In genomic region chr11:95462168-95462567, GRCm38 (mm10) we compare ENCODE assay signal across 35 mouse cellular contexts. TPM values are rescaled to one million over a fixed set of nuclear protein-coding genes. Genes with fewer than 3 reads are reported as not detected.
"Had no signal": no experiment of that assay in that cellular context is flagged by ENCODE, and none has a peak within 500 bp of the region (broad histone marks: within the 10 kb centered on the region; RNA-seq: fewer than 3 reads in every experiment).

No protein-coding gene starts in this region.

- H3K4me3 ChIP-seq: left cerebral cortex, adult 2 months; limb, embryonic 10.5 days; limb, embryonic 12.5 days; limb, embryonic 13.5 days; limb, embryonic 15.5 days; liver, embryonic 13.5 days; liver, embryonic 15.5 days; lung, embryonic 15.5 days; megakaryocyte, embryonic 14.5 days; midbrain, embryonic 10.5 days; midbrain, embryonic 12.5 days; midbrain, embryonic 13.5 days; midbrain, embryonic 15.5 days; myocyte; neural tube, embryonic 12.5 days had no signal

- H3K27me3 ChIP-seq: limb, embryonic 12.5 days; limb, embryonic 13.5 days; limb, embryonic 15.5 days; liver, embryonic 13.5 days; liver, embryonic 15.5 days; lung, embryonic 15.5 days; megakaryocyte, embryonic 14.5 days; midbrain, embryonic 12.5 days; midbrain, embryonic 13.5 days; midbrain, embryonic 15.5 days; neural tube, embryonic 12.5 days had no signal

- H3K4me2 ChIP-seq: limb, embryonic 12.5 days; limb, embryonic 13.5 days; limb, embryonic 15.5 days; liver, embryonic 13.5 days; liver, embryonic 15.5 days; lung, embryonic 14.5 days; lung, embryonic 15.5 days; midbrain, embryonic 11.5 days; midbrain, embryonic 12.5 days; midbrain, embryonic 13.5 days; midbrain, embryonic 15.5 days; neural tube, embryonic 12.5 days had no signal

- ATAC-seq: lung, postnatal 0 days; midbrain, embryonic 13.5 days; midbrain, embryonic 15.5 days; midbrain, embryonic 16.5 days had no signal

- H3K9ac ChIP-seq: limb, embryonic 12.5 days; limb, embryonic 13.5 days; limb, embryonic 15.5 days; liver, embryonic 13.5 days; liver, embryonic 14.5 days; liver, embryonic 15.5 days; lung, embryonic 14.5 days; lung, embryonic 15.5 days; midbrain, embryonic 12.5 days; midbrain, embryonic 13.5 days; midbrain, embryonic 15.5 days; neural tube, embryonic 12.5 days had no signal

- H3K9me3 ChIP-seq: limb, embryonic 10.5 days; limb, embryonic 12.5 days; limb, embryonic 13.5 days; limb, embryonic 15.5 days; liver, embryonic 13.5 days; liver, embryonic 15.5 days; lung, embryonic 15.5 days; megakaryocyte, embryonic 14.5 days; midbrain, embryonic 10.5 days; midbrain, embryonic 12.5 days; midbrain, embryonic 13.5 days; midbrain, embryonic 15.5 days; neural tube, embryonic 12.5 days had no signal

- DNase-seq: left cerebral cortex, postnatal 4 days; liver; liver, embryonic 13.5 days; lung, adult 18-20 months; lung, adult 2 months; lung, embryonic 14.5 days; lung, postnatal 10 days; lung, postnatal 14 days; lung, postnatal 36 days; lung, postnatal 4 days; midbrain, embryonic 14.5 days had no signal

- H3K4me1 ChIP-seq: limb, embryonic 13.5 days; limb, embryonic 15.5 days; liver, embryonic 13.5 days; lung, embryonic 15.5 days; midbrain, embryonic 10.5 days; midbrain, embryonic 12.5 days; midbrain, embryonic 13.5 days; midbrain, embryonic 15.5 days; neural tube, embryonic 12.5 days had no signal

- H3K27ac ChIP-seq: left cerebral cortex, adult 2 months; limb, embryonic 10.5 days; limb, embryonic 12.5 days; limb, embryonic 13.5 days; limb, embryonic 15.5 days; liver, embryonic 13.5 days; liver, embryonic 14.5 days; liver, embryonic 15.5 days; lung, embryonic 15.5 days; macrophage; midbrain, embryonic 10.5 days; midbrain, embryonic 12.5 days; midbrain, embryonic 13.5 days; midbrain, embryonic 15.5 days; neural tube, embryonic 12.5 days had no signal

- H3K36me3 ChIP-seq: lung, embryonic 15.5 days; midbrain, embryonic 12.5 days; midbrain, embryonic 13.5 days; midbrain, embryonic 15.5 days; neural tube, embryonic 12.5 days had no signal

RNA-seq across cellular contexts. Expression of gene Nxph3, which starts 52.2 kb away (rescaled TPM):
- total RNA-seq: megakaryocyte progenitor cell, adult 5-6 weeks; megakaryocyte, adult 5-6 weeks; megakaryocyte-erythroid progenitor cell, adult 5-6 weeks; monocyte, adult 5-6 weeks had no signal
- polyA plus RNA-seq: liver, embryonic 16.5 days; macrophage had no signal
